Mouse (Mus musculus) spleen, postnatal 14 days (tissue): ENCODE results near the gene Sh3pxd2a.

ENCODE experiments used
- DNase-seq, 2 experiments: peaks; one replicate each; pipeline ENCODE4 v3.0.0; 2021 to 2022; ENCODE audit warnings: low spot score in 2 of 2

The Sh3pxd2a gene

DNA sequence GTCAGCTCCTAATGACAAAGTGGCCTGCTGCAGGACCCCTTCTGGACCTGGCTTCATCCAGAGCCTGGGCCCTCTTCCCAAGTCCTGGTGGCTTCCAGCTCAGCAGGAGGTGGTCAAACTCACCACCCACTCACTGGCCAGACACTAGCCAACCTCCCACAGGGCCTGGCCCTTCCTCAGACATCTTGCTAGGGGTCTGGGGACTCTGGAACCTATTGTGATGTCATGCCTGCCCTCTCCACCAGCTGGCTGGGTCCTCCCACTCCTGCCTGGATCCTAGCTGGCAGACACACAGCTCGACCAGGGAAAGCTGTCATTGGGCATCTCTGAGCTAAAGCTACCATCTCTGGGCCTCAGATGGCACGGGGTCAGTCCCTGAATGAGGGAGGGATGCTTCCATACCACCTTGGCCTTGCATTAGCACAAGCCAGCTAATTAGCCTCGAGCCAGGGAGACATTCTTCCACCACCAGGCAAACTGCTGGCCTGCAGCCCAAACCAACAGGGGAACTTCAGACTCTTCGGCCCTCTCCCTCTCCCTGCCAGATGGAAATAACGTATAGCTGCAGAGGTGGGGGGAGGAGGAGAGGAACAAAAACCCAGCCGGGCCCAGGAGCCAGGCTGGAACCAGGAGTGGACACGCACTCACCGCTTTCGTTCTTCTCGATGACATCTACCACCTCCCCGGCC lies 150.7 kb downstream of the Sh3pxd2a start:
- DNase-seq: no peak

DNA sequence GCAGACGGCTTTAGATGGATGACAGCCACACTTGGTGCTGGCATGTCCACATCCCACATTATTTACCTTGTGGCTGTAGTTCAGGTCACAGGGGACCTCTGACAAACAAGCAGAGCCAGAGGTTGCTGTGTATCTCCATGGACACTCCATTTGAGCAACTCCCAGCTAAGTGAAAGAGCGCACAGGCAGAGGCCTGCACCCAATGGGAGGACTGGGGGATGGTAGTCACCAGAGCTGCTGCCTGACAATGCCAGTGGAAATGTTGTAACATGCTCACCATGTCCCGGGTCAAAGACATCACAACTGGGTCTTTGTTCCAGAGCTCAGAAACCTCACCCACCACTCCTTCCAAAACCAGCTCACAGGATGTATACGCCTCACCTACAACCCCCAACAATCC lies 153.0 kb downstream of the Sh3pxd2a start:
- no peak for DNase-seq

GRCm38 (mm10) chr19:47309824-47310223 lies 154.4 kb downstream of the Sh3pxd2a start:
- no peak for DNase-seq

DNA sequence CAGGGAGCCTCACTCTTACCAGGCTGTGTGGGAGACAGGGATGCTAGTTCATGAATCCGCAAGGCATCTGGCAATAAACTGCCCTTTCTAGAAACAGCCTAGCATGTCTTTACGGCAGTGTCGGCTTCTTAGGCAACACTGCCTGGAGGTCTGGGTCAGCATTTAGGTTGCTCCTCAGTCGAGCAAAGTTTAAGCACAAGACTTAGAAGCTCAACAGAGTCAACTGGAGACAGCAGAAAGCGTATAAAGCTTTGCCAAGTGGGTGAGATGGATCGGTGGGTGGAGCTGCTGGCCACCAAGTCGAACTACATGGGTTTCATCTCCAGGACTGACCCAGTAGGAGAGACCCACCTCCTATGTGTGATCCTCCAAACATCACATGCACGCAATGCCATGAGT lies 157.3 kb downstream of the Sh3pxd2a start:
- no peak for DNase-seq

GRCm38 (mm10) chr19:47306128-47306916 lies 157.9 kb downstream of the Sh3pxd2a start:
- DNase-seq: no peak

DNA sequence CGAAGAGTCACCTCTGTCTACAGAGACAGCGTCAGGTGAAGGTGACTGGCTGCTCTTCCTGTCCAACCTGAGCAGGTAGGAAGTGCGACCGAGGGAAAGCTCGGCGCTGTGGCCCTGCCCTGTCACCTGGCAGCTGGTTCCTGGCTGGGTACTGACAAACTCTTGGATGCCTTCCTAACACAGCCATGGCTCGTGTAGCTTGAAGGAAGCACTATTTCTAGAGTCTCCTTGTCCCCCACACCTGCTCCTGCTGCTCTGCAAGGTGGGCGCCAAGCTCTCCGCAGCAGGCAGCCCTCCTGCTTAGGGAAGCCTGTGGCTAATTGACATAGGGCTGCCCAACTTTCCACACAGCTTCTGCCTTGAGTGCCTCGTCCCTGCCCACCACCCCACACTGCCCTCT lies 158.8 kb downstream of the Sh3pxd2a start:
- no peak for DNase-seq

DNA sequence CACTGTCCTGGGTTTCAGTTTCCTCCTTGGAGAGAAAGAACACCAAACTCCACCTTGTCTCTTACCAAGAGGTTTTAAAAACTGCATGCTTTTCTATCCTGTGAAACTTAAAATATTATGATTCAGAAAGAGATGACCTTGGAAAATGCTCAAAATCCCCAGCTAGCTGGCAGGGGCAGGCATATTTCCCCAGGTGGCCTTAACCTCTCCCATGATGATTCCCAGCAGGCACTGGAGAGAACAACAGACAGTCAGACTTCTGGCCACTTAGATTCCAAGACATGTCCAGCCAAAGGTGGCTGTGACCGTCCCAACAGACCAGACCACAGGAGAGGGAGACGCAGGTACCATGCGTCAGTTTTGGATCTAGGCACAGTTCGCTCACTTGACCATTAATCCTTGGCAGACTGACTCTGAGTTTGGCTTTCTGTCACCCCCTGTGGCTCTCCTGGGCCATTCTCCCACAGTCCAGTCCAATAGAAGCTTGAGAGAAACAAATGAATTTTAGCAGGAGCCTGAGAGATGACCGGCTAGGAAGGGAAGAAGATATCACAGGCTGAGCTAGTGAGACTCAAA lies 159.9 kb downstream of the Sh3pxd2a start:
- DNase-seq: no peak

GRCm38 (mm10) chr19:47303128-47303527 lies 161.1 kb downstream of the Sh3pxd2a start:
- no peak for DNase-seq

DNA sequence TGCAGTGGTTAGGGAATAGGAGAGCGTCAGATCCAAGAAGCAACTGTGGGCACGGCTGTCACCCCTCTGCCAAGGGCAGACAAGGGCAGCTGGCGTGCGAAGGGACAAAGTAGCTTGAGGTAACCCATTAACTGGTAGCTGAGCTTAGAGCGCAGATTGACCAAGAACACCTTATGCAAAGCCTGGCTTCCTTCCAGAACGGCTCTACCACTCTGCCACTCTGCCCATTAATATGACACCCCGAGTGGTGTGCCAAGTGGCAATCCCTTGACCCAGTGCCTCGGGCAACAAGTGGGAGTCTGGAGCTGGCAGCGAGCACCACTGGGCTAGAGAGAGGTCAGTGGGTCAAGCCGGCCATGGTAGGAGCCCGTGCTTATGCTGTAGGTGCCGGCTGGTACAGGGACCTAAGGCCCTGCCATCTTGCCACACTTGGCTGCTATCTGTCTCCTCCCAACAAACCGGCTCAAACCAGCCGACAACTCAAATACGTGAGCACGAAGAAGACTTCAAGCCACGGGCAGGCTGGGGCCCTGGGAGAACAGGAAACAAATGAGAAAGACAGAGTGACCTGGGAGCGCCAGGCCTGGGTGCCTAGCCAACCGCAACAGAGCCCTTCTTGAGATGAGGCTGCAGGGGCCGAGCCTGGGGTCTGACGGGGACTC lies 161.9 kb downstream of the Sh3pxd2a start:
- no peak for DNase-seq

DNA sequence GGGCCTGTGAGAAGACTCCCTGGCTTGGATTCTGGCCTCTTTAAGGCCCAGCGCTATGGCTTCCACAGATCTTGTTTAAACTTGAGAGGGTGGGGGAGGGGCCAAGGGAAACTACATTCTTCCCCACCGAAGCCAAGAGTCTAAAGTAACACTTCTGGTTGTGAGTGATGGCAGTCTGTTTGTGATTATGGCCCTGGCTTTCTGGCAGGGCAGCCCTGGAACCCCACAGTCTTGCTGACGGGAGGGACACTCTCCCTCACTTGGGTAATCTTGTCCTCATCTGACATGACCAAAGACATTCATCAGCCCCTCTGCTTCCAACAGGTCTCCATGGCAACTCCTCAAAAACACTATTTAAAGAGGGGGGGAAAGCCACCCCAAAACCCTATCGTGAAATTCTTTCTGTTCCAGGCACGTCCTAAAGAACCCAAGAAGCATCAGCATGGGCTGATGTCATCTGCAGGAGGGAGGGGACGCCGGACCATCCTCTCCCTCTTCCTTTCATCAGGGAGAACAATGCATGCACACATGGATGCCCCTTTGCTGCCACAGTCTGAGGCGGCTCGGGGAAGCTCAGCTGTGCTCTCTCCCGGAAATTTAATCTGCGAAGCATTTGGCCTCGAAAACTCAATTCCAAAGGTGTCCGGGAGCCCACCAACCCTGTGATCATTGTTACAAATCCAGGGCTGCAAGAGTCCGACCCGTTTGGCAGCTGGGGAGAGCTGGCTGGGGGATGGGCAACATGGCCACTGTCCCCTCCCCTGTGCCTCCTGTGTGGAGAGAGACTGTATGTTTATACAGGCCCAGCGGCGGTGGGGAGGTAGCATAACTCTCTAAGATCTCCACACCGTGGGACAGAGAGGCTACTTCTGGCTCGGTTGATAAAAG lies 162.7 kb downstream of the Sh3pxd2a start:
- no peak for DNase-seq

DNA sequence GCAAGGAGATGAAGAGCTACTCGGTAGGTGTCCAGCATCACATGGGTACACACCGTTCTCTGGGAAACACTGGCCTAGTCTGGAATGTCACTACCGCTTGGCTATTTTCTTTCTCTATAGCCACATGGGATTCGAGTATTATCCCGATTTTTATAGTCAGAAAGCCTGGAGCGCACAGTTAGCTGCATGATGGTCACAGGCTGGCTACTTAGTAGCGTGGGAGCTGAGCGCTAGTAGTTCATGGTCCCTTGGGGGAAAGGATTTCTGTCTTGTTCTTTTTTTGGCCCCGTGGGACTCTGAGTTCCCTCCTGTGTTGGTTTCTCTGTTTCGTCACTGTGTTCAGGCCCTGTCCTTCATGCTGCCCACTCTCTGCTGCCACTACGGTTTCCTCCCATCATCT lies 166.1 kb downstream of the Sh3pxd2a start:
- no peak for DNase-seq

GRCm38 (mm10) chr19:47292451-47292951 lies 171.7 kb downstream of the Sh3pxd2a start:
- DNase-seq: no peak

DNA sequence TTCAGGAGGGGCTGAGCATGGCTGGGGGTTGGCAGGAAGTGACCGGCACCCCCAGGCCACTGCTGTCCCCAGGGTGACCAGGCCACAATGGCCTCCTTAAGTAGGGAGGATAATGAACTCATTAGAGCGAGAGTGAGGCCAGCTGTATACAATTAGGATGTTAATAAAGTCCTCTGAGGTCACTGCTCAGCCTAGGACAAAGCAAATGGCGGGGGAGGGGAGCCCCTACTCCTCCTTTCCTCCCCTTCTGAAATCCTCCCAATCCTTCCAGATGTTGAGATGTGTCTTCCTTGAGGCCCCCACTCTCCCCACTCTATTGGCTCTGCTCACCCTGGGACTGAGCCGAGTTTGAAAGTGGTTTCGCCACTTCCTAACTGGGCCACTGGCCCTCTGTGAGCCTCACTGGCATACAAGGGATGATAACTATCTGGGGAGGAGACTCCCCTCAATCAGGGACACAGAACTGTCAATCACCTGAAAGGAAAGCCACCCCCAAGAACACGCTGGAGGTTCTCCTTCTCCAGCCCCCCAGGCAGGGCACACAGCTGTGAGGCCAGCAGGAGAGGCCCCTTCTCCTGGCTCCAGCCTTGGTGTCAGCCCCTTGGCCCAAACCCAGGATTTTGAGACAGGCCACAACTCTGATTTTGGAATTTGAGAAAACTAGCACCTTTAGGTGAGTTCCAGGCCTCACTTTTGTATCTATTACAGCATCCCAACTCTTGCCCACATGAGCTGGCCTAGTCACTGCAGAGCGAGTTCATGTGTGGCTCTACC lies 172.7 kb downstream of the Sh3pxd2a start:
- DNase-seq: no peak

GRCm38 (mm10) chr19:47286886-47287450 lies 177.2 kb downstream of the Sh3pxd2a start:
- no peak for DNase-seq

- no peak for DNase-seq
These were observed 178.6 kb downstream of the Sh3pxd2a start for GRCm38 (mm10) chr19:47285581-47285980.

GRCm38 (mm10) chr19:47282688-47283215 lies 181.4 kb downstream of the Sh3pxd2a start:
- no peak for DNase-seq

DNA sequence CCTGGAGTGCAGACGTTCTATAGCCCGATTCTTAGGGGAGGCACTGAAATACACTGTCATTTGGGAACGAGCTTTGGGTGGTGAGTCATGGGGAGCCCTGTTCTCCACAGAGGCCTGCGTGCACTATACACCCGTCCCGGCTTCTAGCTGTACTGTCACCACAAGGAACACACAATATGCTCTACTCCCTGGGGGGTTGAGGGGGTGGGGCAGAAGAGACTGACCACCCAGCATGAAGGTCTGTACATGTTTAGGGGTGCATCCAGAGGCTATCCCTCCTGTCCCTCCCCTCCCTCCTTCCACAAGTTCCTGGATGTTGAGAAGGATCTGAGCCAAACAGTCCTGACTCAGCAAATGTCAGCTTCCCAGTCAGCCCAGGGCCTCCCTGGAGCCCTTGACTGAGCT lies 182.1 kb downstream of the Sh3pxd2a start:
- no peak for DNase-seq

GRCm38 (mm10) chr19:47280894-47281293 lies 183.3 kb downstream of the Sh3pxd2a start:
- no peak for DNase-seq

- no peak for DNase-seq
These were observed 184.2 kb downstream of the Sh3pxd2a start for GRCm38 (mm10) chr19:47279788-47280532.
